Mouse (Mus musculus) liver, postnatal 0 days (tissue): ENCODE measurements around the gene Gm20388. TPM values are rescaled to one million over a fixed set of nuclear protein-coding genes. Genes with fewer than 3 reads are reported as not detected.

ENCODE experiments used
- ATAC-seq: fragments of 200-750 bp; cut with Nextera tagmentation; 2 replicates; pipeline ENCODE4 v1.8.0; 2017; ENCODE audit warnings: mild to moderate bottlenecking, moderate library complexity
- DNase-seq: peaks from one replicate; pipeline ENCODE4 v3.0.0-alpha.2; 2016
- H3K27ac ChIP-seq: fragments of 300-500 bp; sonication (generic); 2 replicates; pipeline ENCODE4 v1.5.1; 2014; ENCODE audit warnings: antibody characterized with exemption, moderate library complexity, mild to moderate bottlenecking, low read depth
- H3K27me3 ChIP-seq: fragments of 300-500 bp; sonication (generic); 2 replicates; pipeline ENCODE4 v1.6.1; 2014; ENCODE audit warnings: low read length, control low read depth, mixed read lengths; ENCODE audit not compliant: insufficient read depth
- H3K36me3 ChIP-seq: fragments of 300-500 bp; sonication (generic); replicated peaks from 2 replicates; pipeline ENCODE4 v1.6.1; 2014; ENCODE audit warnings: mild to moderate bottlenecking, control low read depth, low read length, moderate library complexity, mixed read lengths; ENCODE audit not compliant: insufficient read depth
- H3K4me1 ChIP-seq: fragments of 300-500 bp; sonication (generic); 2 replicates; pipeline ENCODE4 v1.6.1; 2014; ENCODE audit warnings: antibody characterized with exemption, mild to moderate bottlenecking, control low read depth; ENCODE audit not compliant: insufficient read depth
- H3K4me2 ChIP-seq: fragments of 300-500 bp; sonication (generic); 2 replicates; pipeline ENCODE4 v1.6.1; 2014; ENCODE audit warnings: low read depth, mild to moderate bottlenecking, low read length, moderate library complexity, mixed read lengths
- H3K4me3 ChIP-seq: fragments of 300-500 bp; sonication (generic); 2 replicates; pipeline ENCODE4 v1.5.1; 2014; ENCODE audit warnings: low read depth, low read length
- H3K9ac ChIP-seq: fragments of 300-500 bp; sonication (generic); replicated peaks from 2 replicates; pipeline ENCODE4 v1.6.1; 2014; ENCODE audit warnings: mild to moderate bottlenecking, moderate library complexity
- H3K9me3 ChIP-seq: fragments of 300-500 bp; sonication (generic); 2 replicates; pipeline ENCODE4 v1.6.1; 2016; ENCODE audit warnings: mild to moderate bottlenecking, control low read depth, low read length, mixed read lengths
- CTCF ChIP-seq: sonication (generic); IDR thresholded peaks from 2 replicates; pipeline ENCODE4 v1.5.1; 2016; ENCODE audit warnings: antibody characterized with exemption, low read depth
- EP300 ChIP-seq: IDR thresholded peaks from 2 replicates; pipeline ENCODE4 v1.6.1; 2016; ENCODE audit warnings: antibody characterized with exemption, low read depth, mild to moderate bottlenecking
- WGBS: fragments of 180-500 bp; shearing (Covaris S2); extraction: QIAGEN DNeasy Blood & Tissue Kit; methylation state at CpG from one replicate; pipeline ENCODE4 v1.1.7; 2014; ENCODE audit not compliant: insufficient replicate concordance; 5-methylcytosine and 5-hydroxymethylcytosine counted together
- polyA plus RNA-seq: library from polyadenylated mRNA; unstranded; fragments of >200 nt; fragmentation: Nextera tagmentation; extraction: Ambion mirVana; gene quantifications from 2 replicates; pipeline ENCODE4 v1.2.1, GENCODE M21; 2015

Gm20388 gene
- polyA plus RNA-seq, 1 experiment from 2014 or later = not detected

GRCm38 (mm10) chr8:121319491-121319890 is 1408.8 kb downstream of the Gm20388 start:
- Histone ChIP-seq H3K4me1 (no peaks in the 10 kb centered on the region), H3K27ac (no peak overlapping the region), H3K9me3 (no peaks in the 10 kb centered on the region), H3K4me3 (no peak overlapping the region), H3K9ac (no peak overlapping the region), H3K27me3 (no peaks in the 10 kb centered on the region), H3K36me3 (no peaks in the 10 kb centered on the region), H3K4me2 (no peak overlapping the region)
- DNase-seq = no peak
- no peak for ATAC-seq
- 43% methylated on average over 5 of the region's 5 CpGs for WGBS
- TF ChIP-seq EP300 (no peak), CTCF (no peak)

- Histone ChIP-seq H3K4me2 (peak overlapping the region; percentile 44; the same call in 1 of the 2 replicates), H3K27me3 (no peaks in the 10 kb centered on the region), H3K27ac (peak overlapping the region; percentile 67), H3K9ac (no peak overlapping the region), H3K9me3 (no peaks in the 10 kb centered on the region), H3K4me3 (no peak overlapping the region), H3K36me3 (no peaks in the 10 kb centered on the region), H3K4me1 (peaks cover 3% of the 10 kb centered on the region)
- DNase-seq (peak; percentile 56), ATAC-seq (peak; percentile 94)
- WGBS = 58% methylated on average over 18 of the region's 18 CpGs
- TF ChIP-seq CTCF (no peak), EP300 (no peak)
Measured at GRCm38 (mm10) chr8:121326164-121326910, 1415.7 kb downstream of the Gm20388 start.

DNA sequence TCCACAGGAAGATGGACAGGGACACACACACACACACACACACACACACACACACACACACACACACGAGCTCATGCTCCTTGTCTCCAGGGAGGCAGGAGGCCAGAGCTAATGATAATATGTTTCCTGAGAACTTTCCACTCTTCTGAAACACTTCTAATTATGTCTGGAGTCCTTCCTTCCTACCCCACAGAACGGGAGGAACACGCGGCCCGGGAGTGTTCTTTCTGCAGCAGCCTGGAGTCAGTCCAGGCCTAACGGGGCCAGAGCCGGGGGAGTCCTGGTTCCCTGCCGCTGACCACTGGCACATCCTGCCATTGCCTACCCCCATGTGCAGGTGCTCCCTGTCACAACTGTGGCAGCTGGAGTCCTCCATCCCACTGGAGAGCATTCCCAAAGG is 1421.8 kb downstream of the Gm20388 start:
- no peaks in the 10 kb centered on the region for H3K36me3 ChIP-seq
- H3K4me2 ChIP-seq = no peak overlapping the region
- no peak for DNase-seq
- H3K4me1 ChIP-seq = no peaks in the 10 kb centered on the region
- H3K27ac ChIP-seq = no peak overlapping the region
- ATAC-seq = no peak
- TF ChIP-seq EP300 (no peak), CTCF (no peak)
- no peak overlapping the region for H3K9ac ChIP-seq
- H3K9me3 ChIP-seq = no peaks in the 10 kb centered on the region
- WGBS = 15% methylated on average over 8 of the region's 8 CpGs
- H3K27me3 ChIP-seq = 0 out of 2 replicates have a peak, but pooled peaks cover 4% of the 10 kb centered on the region
- no peak overlapping the region for H3K4me3 ChIP-seq

- H3K4me2 ChIP-seq = no peak overlapping the region
- ATAC-seq (peak; percentile 23; the same call in 1 of the 2 replicates), DNase-seq (no peak)
- H3K4me1 ChIP-seq = no peaks in the 10 kb centered on the region
- H3K9ac ChIP-seq = no peak overlapping the region
- H3K9me3 ChIP-seq = no peaks in the 10 kb centered on the region
- WGBS = 18% methylated on average over 33 of the region's 33 CpGs
- TF ChIP-seq CTCF (no peak), EP300 (no peak)
- no peaks in the 10 kb centered on the region for H3K36me3 ChIP-seq
- H3K27me3 ChIP-seq = 0 out of 2 replicates have a peak, but pooled peaks cover 4% of the 10 kb centered on the region
- no peak overlapping the region for H3K4me3 ChIP-seq
- H3K27ac ChIP-seq = no peak overlapping the region
Measured at GRCm38 (mm10) chr8:121334495-121335424, 1424.1 kb downstream of the Gm20388 start.

- no peak for DNase-seq
- Histone ChIP-seq H3K4me2 (no peak overlapping the region), H3K36me3 (no peaks in the 10 kb centered on the region), H3K4me3 (no peak overlapping the region), H3K27me3 (0 out of 2 replicates have a peak, but pooled peaks cover 4% of the 10 kb centered on the region), H3K9me3 (no peaks in the 10 kb centered on the region), H3K27ac (no peak overlapping the region), H3K9ac (no peak overlapping the region), H3K4me1 (no peaks in the 10 kb centered on the region)
- no peak for ATAC-seq
- WGBS = 91% methylated on average over 7 of the region's 7 CpGs
- TF ChIP-seq CTCF = peak; percentile 39
- TF ChIP-seq EP300 = no peak
Measured at GRCm38 (mm10) chr8:121335684-121336083, 1425.0 kb downstream of the Gm20388 start.

GRCm38 (mm10) chr8:121342931-121343330 is 1432.3 kb downstream of the Gm20388 start:
- H3K36me3 ChIP-seq = no peaks in the 10 kb centered on the region
- 67% methylated on average over 13 of the region's 13 CpGs for WGBS
- H3K9ac ChIP-seq = no peak overlapping the region
- H3K27me3 ChIP-seq = no peaks in the 10 kb centered on the region
- no peak overlapping the region for H3K4me3 ChIP-seq
- DNase-seq = no peak
- TF ChIP-seq EP300 = no peak
- no peak for TF ChIP-seq CTCF
- no peak overlapping the region for H3K4me2 ChIP-seq
- no peaks in the 10 kb centered on the region; the same call in 1 of the 2 replicates for H3K4me1 ChIP-seq
- H3K9me3 ChIP-seq = no peaks in the 10 kb centered on the region
- no peak for ATAC-seq
- no peak overlapping the region for H3K27ac ChIP-seq
